Mouse (Mus musculus): ENCODE results near the gene Plcg1. TPM values are rescaled to one million over a fixed set of nuclear protein-coding genes. Genes with fewer than 3 reads are reported as not detected.

The Plcg1 gene
- total and polyA plus RNA-seq, 2 experiments from 2014 or later, result 48.2 to 139 TPM

DNA sequence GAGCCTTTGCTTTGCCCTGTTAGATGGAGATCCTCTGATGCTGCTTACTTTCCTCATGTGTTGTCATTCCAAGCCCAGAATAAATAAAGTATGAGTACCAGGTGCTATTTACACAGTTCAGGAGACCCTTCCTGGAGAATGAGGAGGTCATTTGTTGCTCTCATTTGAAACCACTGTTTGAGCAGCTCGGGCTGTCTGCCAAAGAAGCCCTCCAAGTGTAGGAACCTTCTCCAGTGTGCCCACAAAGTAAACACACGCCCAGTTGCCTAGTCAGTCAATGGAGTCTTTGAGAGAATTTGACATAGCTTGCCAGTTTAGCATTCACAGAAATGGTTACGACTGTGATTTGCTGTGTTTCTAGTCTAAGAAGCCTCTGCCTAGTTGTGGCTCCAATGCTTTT lies 12.3 kb upstream of the Plcg1 start:
- Histone ChIP-seq H3K9me3 (ENCODE audit: low read length) (no peaks in the 10 kb centered on the region), H3K27me3 (ENCODE audit: insufficient read depth, low read length) (no peaks in the 10 kb centered on the region), H3K36me3 (ENCODE audit: insufficient read depth) (peaks cover 72% of the 10 kb centered on the region), H3K4me1 (ENCODE audit: insufficient read depth) (no peaks in the 10 kb centered on the region), H3K4me3 (ENCODE audit: low read depth, low read length) (no peak overlapping the region), H3K27ac (ENCODE audit: low read depth, low read length) (0 out of 2 replicates have a peak overlapping the region, but pooled peaks have one; percentile 21), H3K9ac (no peak overlapping the region), H3K4me2 (ENCODE audit: low read depth) (no peak overlapping the region)
- no peak for DNase-seq
- TF ChIP-seq CTCF (IDR thresholded peaks at IDR 0.05; ENCODE audit: low read depth), result no peak
- WGBS, result 51% methylated on average over 3 of the region's 3 CpGs
- 0 out of 2 replicates have a peak, but pooled peaks have one; percentile 23 for ATAC-seq

DNA sequence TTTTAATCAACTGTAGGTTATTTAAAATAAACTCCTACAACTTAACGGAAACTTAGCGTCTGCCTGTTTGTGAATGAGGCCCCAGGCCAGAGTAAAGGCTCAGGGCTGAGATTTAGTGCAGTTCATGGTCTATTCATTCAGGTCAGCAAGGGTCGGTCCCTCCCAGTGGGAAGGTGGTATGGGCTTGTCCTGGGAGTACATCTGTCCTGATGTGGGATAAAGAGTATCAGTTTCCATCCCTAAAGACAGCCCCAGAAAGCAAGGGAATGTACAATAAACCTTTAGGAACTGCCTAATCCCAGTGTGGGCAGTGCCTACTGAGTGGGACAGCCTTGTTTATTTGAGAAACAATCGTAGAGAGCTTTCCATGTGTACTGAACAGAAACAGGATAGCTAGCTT lies 8.4 kb upstream of the Plcg1 start:
- 79% methylated on average over 4 of the region's 4 CpGs for WGBS
- Histone ChIP-seq H3K36me3 (ENCODE audit: insufficient read depth) (peaks cover 51% of the 10 kb centered on the region), H3K4me2 (ENCODE audit: low read depth) (no peak overlapping the region), H3K9me3 (ENCODE audit: low read length) (no peaks in the 10 kb centered on the region), H3K27ac (ENCODE audit: low read depth, low read length) (no peak overlapping the region), H3K27me3 (ENCODE audit: insufficient read depth, low read length) (no peaks in the 10 kb centered on the region), H3K4me1 (ENCODE audit: insufficient read depth) (no peaks in the 10 kb centered on the region), H3K9ac (no peak overlapping the region), H3K4me3 (ENCODE audit: low read depth, low read length) (no peak overlapping the region)
- no peak for ATAC-seq
- no peak for DNase-seq
- TF ChIP-seq CTCF (IDR thresholded peaks at IDR 0.05; ENCODE audit: low read depth), result no peak

DNA sequence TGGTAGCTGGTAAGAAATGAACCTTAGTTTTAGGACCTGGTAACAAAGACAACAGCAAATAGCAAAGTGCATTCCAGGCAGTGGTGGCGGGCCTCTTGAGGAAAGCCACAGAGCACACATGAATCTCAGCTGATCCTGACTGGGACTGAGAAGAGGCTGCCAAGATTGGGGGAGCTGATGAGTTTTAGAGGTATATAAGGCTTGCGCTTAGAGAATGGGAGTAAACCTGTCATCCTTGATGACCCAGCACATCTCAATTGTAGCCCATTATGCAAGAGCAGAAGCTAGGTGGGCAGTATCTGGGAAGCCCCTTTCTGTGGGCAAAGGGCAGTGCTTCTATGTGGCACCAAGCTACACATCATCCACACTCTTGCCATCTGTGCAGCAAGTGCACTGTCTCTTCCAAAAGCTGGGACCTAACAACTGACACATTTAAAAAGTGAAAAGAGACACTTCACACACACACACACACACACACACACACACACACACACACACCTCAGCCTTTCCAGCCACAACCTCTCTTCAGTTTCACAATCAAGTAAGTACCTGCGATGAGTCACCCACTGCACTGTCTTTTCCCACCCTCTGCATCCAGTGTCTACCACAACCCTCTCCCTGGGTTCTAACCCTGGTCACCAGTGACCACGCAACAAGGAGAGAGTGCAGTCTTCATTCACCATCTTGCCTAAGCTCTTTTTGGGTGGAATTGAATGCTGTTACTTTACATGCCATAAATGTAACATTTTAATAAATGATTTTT lies 7.3 kb upstream of the Plcg1 start:
- ATAC-seq (no peak), DNase-seq (no peak)
- H3K4me3 ChIP-seq (ENCODE audit: low read depth, low read length), result no peak overlapping the region
- no peak for TF ChIP-seq CTCF (IDR thresholded peaks at IDR 0.05; ENCODE audit: low read depth)
- H3K9ac ChIP-seq, result no peak overlapping the region
- H3K36me3 ChIP-seq (ENCODE audit: insufficient read depth), result peaks cover 46% of the 10 kb centered on the region
- WGBS, result 91% methylated on average over 4 of the region's 4 CpGs
- H3K9me3 ChIP-seq (ENCODE audit: low read length), result no peaks in the 10 kb centered on the region
- no peaks in the 10 kb centered on the region for H3K27me3 ChIP-seq (ENCODE audit: insufficient read depth, low read length)
- no peaks in the 10 kb centered on the region for H3K4me1 ChIP-seq (ENCODE audit: insufficient read depth)
- no peak overlapping the region for H3K27ac ChIP-seq (ENCODE audit: low read depth, low read length)
- no peak overlapping the region for H3K4me2 ChIP-seq (ENCODE audit: low read depth)

DNA sequence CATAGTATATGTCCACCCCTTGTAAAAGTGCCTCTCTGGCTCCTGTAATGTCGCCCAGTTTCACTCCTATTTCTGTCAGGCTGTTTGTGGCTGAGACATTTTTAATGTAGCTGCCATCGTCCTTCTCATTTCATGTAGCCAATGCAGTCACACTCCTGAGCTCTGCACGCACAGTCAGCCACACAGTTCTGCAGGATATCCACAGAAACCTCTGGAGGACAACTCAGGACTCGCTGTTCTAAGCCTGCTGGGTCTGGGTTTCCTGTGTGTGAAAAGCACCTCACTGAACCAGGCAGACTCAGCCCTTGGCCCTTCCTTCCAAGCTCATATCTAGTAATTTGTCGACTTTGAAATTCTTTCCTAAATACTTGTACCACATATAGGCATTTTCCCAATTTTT lies 6.6 kb upstream of the Plcg1 start:
- no peak overlapping the region for H3K27ac ChIP-seq (ENCODE audit: low read depth, low read length)
- no peak overlapping the region for H3K4me2 ChIP-seq (ENCODE audit: low read depth)
- ATAC-seq (no peak), DNase-seq (no peak)
- peaks cover 39% of the 10 kb centered on the region for H3K36me3 ChIP-seq (ENCODE audit: insufficient read depth)
- TF ChIP-seq CTCF (IDR thresholded peaks at IDR 0.05; ENCODE audit: low read depth), result no peak
- no peaks in the 10 kb centered on the region for H3K27me3 ChIP-seq (ENCODE audit: insufficient read depth, low read length)
- H3K4me3 ChIP-seq (ENCODE audit: low read depth, low read length), result no peak overlapping the region
- H3K9ac ChIP-seq, result no peak overlapping the region
- H3K9me3 ChIP-seq (ENCODE audit: low read length), result no peaks in the 10 kb centered on the region
- WGBS, result 90% methylated on average over 5 of the region's 5 CpGs
- no peaks in the 10 kb centered on the region for H3K4me1 ChIP-seq (ENCODE audit: insufficient read depth)

DNA sequence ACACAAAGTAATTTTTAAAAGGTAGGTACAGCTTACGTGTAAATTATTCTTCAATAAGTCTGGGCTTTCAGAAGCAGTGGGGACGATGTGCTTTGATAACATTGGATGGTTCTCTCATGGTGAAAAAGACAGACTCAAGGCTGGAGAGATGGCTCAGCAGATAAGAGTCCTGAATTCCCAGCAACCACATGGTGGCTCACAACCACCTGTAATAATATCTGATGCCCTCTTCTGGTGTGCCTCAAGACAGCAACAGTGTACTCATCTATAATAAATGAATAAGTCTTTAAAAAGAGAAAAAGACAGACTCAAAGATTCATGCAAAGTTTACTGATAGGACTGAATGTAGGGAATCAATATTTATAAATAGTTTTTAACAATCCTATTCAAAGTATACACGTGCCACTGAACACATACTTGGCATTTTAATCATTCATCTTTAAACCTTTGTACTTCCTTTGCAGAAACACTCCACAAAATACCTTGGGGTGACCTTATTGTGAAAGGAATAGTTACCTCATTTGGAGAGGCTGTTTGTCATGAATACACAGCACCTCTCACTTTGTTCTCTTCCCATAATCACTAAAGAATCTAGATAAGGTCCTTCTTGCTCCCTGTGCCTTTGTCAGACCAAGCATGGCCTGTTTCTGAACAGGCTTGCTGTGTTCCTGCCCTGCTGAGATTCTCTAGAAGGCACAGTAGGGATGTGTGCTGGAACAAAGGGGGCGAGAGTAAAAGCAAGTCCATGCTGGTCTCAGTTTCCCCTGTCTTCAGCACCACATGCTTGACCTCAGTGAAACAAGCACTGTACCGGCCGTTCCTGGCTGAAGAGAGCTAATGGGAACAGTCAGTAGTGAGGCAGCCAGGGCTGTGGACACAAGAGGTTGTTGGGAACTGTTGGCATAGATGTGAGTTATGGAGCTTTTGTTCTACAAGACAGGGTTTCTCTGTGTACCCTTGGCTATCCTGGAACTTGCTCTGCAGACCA lies 4.9 kb upstream of the Plcg1 start:
- Histone ChIP-seq H3K4me1 (ENCODE audit: insufficient read depth) (no peaks in the 10 kb centered on the region), H3K9ac (no peak overlapping the region), H3K4me2 (ENCODE audit: low read depth) (no peak overlapping the region), H3K27me3 (ENCODE audit: insufficient read depth, low read length) (no peaks in the 10 kb centered on the region), H3K4me3 (ENCODE audit: low read depth, low read length) (no peak overlapping the region), H3K36me3 (ENCODE audit: insufficient read depth) (peaks cover 27% of the 10 kb centered on the region), H3K9me3 (ENCODE audit: low read length) (no peaks in the 10 kb centered on the region), H3K27ac (ENCODE audit: low read depth, low read length) (no peak overlapping the region)
- peak; percentile 31 for TF ChIP-seq CTCF (IDR thresholded peaks at IDR 0.05; ENCODE audit: low read depth)
- 80% methylated on average over 6 of the region's 6 CpGs for WGBS
- ATAC-seq, result no peak
- DNase-seq, result no peak

DNA sequence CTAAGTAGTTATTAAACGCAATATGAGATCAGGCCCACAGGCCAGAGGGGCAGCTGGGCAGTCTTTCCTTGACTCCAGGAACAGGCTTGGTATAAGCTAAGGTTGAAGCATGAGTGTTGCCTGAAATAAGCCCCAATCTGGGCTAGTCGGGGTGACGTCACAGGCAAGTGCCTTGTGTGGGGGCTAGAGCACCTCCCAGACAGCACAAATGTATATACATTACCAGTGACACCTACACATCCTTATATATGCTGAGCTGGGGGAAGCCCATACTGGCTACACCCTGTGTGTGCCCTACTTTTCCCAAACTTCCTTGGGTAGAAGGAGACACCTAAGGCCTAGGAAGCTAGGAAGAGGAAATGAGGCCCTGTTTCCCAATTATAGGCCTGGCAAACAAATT lies 2.1 kb upstream of the Plcg1 start:
- H3K27me3 ChIP-seq (ENCODE audit: insufficient read depth, low read length), result no peaks in the 10 kb centered on the region
- WGBS, result 93% methylated on average over 3 of the region's 3 CpGs

DNA sequence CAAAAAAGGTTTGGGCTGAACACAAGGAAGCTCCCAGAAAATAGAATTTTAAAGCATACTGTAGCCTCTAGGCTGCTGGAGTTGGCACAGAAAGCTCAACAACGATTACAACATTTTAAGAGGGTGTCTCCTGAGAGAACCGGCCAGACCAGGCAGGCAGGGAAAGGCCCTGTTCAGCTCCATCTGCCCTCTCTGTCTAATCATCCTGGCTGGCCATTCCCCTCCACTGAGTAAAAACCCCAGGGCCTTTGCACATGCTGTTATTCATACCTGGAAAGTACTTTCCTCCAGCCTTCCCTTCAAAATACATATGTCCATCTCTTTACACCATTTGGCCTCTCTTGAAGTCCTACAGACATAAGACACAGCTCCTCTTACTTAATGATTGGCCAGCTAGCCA lies 1.7 kb upstream of the Plcg1 start:
- Histone ChIP-seq H3K4me1 (ENCODE audit: insufficient read depth) (peaks cover 25% of the 10 kb centered on the region), H3K9ac (no peak overlapping the region), H3K4me2 (ENCODE audit: low read depth) (no peak overlapping the region), H3K9me3 (ENCODE audit: low read length) (no peaks in the 10 kb centered on the region), H3K27ac (ENCODE audit: low read depth, low read length) (no peak overlapping the region), H3K27me3 (ENCODE audit: insufficient read depth, low read length) (no peaks in the 10 kb centered on the region), H3K4me3 (ENCODE audit: low read depth, low read length) (no peak overlapping the region), H3K36me3 (ENCODE audit: insufficient read depth) (peaks cover 2% of the 10 kb centered on the region; the same call in 1 of the 2 replicates)
- DNase-seq, result no peak
- TF ChIP-seq CTCF (IDR thresholded peaks at IDR 0.05; ENCODE audit: low read depth), result no peak
- no peak for ATAC-seq
- WGBS, result 75% methylated on average over 2 of the region's 2 CpGs

More for the DNA sequence above, 2.1 kb upstream of the Plcg1 start:
- H3K9ac ChIP-seq, result no peak overlapping the region
- TF ChIP-seq CTCF (IDR thresholded peaks at IDR 0.05; ENCODE audit: low read depth), result no peak
- H3K4me1 ChIP-seq (ENCODE audit: insufficient read depth), result peaks cover 20% of the 10 kb centered on the region
- no peak for ATAC-seq
- no peaks in the 10 kb centered on the region for H3K9me3 ChIP-seq (ENCODE audit: low read length)
- H3K36me3 ChIP-seq (ENCODE audit: insufficient read depth), result peaks cover 7% of the 10 kb centered on the region
- no peak for DNase-seq
- H3K4me3 ChIP-seq (ENCODE audit: low read depth, low read length), result no peak overlapping the region
- no peak overlapping the region for H3K27ac ChIP-seq (ENCODE audit: low read depth, low read length)
- H3K4me2 ChIP-seq (ENCODE audit: low read depth), result no peak overlapping the region
